Mouse (Mus musculus) R1 (cell line): ENCODE data around the gene Bak1.

Source experiments
- DNase-seq: peaks from one replicate; pipeline ENCODE4 v3.0.0-alpha.2; 2018; ENCODE audit warnings: low read depth, low spot score

Gene Bak1

DNA sequence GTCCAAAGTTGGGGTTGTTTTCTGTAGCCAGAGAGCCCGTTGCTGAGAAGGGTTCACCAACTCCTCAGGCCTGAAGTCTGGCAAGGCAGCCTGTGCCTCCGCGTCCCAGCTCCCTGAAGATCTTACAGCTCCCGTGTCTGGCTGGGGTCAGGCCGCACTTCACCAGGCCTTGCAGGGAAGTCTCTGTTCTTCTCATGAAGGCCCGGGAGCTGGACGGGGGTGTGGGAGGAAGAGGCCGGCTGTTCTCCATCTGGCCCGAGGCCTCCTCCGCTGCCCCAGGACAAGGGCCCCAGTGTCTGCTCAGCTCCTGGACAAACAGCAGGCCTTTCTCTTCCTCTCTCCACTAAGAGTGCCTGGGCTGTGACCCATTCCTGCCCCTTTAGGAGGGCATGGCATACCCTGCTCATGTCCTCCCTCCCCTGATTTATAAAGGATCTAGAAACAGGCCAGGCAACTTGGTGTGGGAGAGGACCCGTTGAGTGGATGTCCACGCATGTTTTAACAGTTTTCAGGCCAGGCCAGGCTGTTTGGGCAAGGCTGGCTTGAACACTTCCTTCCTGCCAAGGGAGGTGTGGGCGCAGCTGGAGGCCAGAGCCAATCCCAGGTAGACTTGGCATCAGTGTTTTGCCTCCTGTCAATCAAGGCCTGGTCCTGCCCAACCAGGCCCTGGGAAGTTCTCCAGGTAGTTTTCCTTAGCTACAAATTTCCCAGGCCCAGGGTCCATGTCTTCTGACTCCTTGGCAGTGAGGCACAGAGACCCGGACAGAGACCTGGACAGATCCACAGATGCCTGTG lies 19.8 kb upstream of the Bak1 start:
- DNase-seq: no peak

DNA sequence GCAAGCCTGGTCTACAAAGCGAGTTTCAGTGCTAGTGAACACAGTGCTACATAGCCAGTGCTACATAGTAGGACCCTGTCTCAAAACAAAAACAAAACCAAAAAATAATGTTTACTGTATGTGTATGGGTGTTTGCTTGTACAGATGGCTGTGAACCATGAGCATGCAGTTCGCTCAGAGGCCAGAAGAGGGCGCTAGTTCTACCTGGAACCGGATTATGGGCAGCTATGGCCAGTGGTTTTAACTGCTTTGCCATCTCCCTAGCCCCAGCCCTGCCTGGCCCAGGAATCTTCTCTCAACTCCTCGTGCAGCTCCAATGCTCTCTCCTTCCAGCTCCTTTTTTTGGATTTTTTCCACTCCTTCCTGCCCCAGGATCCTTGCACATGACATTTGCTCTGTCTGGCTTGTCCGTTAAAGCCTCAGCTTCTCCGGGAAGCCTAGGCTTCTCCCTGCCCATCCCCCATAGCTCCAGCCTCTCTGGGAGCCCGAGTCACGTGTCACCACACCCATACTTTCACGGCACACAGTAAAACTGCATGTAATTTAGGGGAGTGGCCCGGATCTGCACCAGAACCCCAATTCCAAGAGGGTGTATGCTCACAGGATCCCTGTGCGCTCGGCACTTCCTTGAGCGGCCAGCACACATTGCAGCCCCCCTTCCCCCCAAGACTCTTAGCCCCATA lies 19.1 kb upstream of the Bak1 start:
- DNase-seq: peak; percentile 96

DNA sequence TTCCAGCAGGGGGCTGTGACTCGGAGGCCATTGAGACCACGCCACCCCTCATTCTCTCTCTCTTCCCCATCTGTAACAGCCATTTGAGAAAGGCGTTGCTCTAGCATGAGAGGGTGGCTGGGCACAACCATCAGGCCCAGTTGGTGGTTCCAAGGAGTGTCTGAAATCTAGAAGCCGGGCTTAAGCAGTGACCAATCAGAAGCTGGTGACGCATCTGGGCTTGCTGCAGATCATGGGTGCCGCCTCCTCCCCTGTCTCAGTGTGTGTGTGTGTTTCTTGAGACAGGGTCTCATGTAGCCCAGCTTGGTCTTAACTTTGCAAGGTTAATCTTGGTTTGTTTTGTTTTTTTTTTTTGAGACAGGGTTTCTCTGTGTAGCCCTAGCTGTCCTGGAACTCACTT lies 16.4 kb upstream of the Bak1 start:
- DNase-seq: peak; percentile 61

DNA sequence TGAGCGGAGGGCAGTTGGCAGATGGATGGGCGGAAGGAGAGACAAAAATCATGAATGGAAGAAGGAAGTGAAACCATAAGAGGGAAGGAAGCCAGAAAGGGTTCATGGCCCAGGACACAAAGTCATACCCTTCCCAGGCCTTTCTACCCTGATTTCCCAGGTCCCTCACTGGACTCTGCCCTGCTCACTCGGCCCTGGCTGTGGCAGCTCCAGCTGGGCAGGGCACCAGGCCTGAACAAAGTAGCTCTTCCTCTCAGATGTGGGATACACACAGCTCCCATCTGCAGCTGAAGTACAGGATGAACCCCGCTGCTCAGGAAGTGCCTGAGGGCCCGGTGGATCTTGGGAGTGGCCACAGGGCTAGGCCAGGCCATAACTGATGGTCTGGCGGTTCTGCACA lies 14.0 kb upstream of the Bak1 start:
- peak; percentile 80 for DNase-seq

DNA sequence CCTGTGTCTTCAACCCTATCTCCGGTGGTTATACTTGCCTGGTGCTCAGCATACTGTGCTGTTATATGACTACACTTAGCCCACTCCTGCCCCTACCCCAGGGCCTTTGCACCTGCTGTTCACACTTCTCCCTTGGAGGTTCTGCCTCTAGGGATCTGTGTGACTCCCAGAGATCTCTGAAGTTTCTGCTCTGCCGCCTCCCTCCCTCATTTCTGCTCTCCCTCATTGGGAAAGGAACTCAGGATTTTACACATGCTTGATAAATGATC lies 12.9 kb upstream of the Bak1 start:
- no peak for DNase-seq

DNA sequence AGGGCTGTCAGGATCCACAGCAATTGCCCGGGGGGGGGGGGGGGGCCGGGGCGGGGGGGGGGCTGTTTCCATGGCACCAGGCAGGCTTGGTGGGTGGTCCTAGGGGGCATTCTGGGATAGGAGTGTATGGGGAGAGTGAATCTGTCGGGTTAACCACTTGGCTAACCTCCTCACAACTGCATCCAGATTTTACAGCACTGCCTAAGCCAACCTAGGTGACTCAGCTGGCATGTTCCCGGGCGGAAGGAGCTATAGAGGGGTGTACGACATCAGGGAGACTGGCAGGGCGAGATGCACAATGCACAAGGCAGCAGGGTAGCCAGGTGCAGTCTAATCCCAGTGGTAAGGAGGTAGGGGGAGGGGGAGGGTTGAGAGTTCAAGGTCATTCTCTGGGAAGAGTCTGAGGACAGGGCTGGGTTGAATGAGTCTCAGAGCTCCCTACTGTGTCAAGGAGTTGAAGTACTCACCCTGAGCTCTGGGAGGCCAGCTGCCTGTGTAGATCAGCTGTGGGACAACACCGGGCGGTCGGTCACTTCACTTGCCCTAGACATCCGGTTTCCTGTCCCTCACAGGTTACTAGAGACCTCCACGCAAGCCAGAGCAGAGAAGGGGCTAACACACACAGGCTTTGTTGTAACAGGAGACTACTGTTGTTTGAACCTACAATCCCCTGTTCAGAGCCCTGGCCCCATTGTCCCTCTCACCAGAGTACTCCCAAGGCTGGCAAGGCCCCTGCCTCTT lies 12.4 kb upstream of the Bak1 start:
- peak; percentile 99 for DNase-seq

DNA sequence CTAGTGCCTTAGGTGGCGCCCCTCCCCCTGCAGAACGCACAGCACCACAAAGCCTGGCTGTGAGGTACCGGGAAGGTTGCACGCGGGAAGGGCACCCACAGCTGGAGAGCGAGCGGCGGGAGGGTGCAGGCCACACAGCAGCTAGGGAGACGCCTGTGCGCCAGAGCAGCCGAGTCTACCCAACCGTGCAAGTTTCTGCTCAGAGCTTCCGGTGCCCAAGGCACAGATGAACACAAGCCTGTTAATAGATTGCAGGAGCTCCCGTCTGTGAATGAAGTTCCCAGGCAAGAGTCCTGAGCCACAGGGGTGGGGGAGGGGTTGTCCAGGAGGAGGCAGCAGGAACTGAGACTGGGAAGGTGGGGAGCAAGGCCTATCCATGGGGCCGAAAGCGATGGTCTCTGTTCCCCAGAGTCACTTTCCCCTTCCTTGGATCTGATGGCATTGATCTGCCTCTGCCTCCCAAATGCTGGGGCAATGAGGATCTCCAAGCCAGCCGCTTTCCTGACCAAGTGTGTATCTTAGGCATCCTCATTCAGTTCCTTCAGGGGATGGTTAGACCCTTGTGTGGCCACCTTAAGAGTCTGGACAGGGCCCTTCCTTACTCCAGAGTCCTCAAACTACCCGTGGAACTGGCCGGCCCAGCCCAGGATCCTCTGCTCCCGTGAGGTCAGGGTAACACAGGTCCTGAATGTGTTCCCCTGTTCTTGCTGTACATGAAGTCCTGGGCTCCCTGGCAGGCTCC lies 11.7 kb upstream of the Bak1 start:
- peak; percentile 95 for DNase-seq

DNA sequence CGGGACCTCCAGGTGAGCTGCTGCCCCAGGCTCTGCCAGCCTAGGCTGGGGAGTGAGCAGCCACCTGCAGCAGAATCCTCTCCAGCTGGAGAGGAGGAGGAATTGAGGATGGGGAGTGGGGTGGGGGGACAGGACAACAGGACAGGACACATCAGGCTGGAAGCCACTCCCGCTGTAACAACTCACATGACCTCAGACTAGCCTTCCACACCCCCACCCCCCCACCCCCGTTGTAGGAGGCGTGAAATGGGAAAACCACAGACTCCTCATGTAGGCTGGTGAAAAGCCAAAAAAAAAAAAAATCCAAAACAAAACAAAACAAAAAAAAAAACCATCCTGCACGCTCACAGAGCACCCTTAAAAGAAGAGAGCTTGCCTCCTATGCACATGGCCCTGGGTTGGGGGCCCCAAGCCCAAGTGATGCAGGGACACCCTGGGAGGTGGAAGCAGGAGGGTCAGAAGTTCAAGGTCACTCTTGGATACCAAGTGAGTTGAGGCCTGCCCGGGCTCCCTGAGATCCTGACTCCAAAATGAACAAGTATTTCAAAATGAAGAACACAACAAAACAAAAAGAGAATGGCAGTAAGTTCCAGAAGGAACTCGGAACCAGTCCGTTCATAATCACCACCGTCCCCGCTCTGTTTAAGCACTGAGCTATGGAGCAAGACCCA lies 10.8 kb upstream of the Bak1 start:
- peak; percentile 93 for DNase-seq

DNA sequence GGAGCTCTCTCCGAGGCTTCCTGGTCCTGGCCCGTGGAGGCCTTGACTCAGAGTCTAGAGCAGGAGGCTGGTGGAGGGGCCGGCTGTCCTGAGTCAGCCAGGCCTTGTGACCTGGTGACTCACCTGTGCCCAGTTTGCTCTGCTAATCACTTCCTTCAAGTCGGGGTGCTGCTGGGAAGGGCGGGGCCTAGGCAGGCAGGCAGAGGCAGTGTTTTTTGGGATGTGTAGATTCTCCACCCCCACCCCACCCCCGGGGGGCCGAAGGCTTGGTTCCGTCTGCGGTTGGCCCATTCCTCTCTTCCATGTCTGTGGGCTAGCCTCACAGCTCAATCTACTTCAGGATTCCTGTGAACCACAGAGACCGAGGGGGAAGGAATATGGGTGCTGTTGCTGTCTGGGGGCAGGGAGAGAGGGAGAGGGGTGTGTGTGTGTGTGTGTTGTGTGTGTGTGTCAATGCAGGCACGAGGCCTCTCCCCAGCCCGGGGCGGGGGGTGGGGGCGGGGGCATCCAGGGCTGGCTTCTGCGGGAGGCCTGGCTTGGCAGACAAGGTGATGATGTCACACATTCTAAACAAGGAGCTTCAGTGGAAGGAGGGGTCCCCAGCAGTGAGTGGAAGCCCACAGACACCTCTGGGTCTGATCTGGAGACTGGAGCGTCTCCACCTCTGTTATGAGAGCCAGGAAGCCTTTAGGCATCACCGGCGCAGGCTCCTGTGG lies 9.7 kb upstream of the Bak1 start:
- peak; percentile 91 for DNase-seq

DNA sequence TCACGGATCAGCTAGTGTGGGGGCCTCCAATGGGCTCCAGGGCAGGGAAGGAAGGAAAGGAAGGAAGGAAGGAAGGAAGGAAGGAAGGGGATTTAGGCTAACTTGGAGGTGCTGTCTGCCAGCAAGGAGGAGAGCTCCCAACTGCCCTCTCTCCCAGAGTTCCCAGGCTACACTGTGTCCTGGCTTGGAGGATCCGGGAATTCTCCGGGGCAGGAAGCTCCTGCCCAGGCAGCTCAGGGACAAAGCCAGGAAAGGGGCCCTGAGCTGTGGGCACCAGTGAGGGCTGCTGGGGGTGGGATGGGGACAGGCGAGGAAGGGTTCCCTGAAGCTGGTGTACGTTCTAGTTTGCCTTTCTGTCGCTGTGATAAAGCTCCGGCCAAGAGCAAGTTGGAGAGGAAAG lies 7.7 kb upstream of the Bak1 start:
- no peak for DNase-seq

DNA sequence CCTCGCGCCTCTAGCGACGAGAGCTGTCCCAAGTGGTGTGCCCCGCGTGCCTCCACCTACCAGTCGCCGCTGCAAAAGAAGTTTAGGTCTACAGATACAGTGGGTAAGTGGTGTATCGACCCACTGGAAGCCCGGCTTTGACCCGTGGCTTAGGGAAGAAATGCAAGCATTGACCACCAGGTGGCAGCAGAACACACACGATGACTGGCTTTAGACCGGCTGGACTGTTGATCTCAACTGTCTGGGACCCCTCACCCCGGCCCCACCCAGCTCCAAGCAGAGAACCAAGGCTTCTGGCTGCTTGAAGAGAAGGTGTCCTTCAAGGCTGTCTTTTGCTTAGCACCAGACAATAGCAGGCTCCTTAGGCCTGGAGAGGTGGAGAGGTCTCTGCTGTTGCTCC lies 4.1 kb upstream of the Bak1 start:
- DNase-seq: peak; percentile 95

DNA sequence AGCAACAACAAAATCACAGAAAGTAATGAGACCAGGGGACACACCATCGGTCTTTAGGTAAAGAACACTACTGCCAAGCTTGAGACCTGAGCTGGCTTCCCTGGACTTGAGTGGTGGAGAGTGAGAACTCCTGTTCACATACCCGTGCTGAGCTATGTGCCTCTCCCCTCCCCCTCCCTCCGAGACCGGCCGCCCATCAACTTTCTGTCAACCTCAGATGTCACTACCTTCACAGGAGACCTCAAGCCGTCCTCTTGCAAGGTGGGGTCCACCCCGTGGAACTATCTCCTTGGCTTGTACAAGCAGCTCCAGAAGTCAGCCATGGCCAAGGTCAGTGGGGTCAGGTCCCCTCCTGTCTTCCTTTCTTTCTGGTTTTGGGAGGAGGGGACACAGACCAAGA lies 3.5 kb upstream of the Bak1 start:
- no peak for DNase-seq

DNA sequence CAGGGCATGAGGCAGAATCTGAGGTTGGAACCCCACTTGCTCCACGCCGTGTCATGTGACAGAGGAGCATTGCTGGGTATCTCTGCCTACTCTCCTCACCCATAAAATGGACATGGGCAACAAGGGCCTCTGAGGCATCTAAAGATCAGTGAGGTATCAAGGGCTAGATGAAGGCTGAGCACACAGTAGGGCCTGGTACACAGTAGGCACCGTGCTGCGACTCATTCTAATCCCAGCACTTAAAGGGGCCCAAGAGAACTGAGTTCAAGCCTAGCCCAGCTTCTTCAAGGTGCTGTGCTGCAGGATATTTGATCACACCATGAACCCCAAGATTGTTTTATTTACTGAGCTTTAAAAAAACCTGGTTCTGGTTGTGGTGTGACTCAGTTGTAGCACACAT lies 2.1 kb upstream of the Bak1 start:
- DNase-seq: no peak

DNA sequence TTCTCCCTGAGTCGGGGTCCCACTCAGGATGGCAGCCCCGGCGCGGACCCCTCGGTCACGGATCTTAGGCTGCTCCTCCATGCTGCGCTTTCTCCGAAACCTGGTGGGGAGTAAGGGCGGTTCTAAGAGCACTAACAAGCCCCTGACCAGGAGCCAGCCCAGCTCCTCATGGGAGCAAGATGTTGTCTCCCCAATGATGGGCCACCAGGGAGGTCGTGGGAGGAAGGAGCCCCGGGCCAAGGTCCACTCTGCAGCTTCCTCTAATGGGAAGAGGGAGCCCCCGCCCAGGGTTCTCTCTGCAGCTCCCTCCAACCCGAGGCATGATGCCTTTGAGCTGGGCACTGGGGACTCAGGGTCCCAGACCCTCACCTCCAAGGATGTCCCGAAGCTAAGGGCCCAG lies 622 bp upstream of the Bak1 start:
- no peak for DNase-seq

DNA sequence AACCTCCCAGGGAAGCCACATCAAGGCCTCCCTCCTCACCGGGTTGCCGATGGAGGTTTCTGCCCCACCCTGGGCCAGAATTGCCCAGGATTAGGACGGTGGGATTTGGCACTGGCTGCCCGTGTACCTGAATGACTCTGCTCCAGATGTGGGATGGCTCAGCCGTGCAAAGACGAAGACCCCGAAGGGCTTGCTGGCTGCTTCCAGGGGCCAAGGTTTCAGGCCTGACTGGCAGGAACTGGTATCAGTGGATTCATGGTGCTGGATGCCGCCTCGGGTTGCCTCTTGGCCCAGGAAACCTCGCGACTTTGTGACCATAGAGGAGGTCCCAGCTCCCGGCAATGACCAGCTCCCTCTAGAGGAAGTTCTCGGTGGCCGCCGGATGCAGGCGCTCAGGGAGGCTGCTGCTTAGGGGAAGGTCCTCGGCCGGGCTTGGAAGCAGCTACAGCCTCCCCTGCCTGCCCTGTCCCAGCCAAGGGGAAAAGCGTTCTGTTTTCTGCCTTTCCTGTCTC lies 469 bp downstream of the Bak1 start:
- peak; percentile 89 for DNase-seq

DNA sequence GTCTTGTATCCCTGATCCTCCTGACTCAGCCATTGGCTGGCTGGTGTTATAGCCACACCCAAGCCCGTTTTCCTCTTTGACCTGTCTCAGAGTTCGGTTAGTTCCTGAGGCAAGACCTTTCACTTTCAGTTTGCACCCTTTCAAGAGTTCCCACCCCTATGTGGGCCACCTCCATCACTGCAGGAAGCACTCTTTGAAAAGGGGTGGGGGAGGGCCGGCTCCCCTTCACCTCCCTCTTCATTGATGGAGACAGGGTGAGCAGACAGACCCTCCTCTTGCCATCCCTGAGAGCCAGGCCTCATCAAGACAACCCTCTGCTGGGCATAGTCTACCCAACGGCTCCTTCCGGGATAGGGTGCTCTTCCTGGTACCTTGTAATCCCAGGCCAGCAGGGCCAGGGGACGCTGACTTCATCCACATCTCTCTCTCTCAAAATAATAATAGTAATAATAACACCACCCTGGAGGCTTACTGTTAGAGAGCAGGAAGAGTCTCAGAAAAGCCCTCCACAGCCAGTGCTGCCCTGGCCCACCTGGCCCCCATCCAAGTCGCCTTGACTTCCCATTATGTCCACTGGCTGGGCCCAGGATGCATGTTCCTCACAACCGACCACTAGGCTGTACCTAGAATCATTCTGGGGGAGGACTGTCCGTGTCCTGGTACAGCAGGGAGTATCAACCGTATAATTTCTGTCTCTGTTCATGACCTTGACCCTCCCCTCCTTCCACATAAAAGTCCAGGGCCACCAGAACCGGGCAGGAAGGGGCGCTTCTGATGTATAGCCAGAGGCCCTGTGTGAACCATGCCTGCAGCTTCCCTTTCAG lies 1.1 kb downstream of the Bak1 start:
- no peak for DNase-seq

DNA sequence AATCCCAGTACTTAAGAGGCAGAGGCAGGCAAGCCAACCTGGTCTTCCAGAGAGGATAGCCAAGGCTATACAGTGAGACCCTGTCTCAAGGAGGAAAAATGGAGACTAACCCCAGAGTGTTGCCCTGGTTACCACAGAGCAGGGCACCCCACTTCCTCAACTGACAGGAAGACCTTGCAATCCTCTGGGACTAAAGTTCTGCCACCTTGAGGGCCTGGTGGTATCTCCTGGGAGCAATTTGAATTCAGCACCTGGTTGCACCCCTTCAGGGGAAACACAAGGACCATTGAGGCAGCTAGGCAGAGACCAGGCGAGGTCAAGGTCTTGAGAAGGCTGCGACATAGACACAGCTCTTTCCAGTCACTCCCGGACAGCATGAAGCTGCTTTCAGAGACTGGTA lies 2.9 kb downstream of the Bak1 start:
- DNase-seq: no peak

DNA sequence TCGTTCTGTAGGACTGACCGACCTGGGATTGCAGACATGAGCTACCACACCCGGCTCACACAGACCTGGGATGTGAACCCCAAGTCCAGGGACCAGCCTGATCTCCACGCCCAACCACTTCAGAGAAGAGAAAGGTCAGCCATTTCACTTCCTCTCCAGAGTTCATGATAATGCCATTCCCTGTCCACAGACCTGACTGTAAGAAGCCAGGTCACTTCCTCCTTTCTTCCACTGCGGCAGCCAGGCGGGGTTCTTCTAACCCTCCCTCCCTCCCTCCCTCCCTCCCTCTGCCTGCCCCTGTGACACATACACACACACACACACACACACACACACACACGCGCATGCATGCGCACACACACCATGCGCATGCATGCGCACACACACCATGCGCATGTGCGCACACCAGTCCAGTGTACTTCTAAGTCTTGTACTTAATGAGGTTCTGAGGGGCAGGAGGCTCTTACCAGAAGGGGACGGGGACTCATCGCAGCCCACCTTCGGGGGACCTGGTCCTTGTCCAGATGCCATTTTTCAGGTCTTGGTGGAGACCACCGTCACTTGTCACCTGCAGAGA lies 3.4 kb downstream of the Bak1 start:
- no peak for DNase-seq

DNA sequence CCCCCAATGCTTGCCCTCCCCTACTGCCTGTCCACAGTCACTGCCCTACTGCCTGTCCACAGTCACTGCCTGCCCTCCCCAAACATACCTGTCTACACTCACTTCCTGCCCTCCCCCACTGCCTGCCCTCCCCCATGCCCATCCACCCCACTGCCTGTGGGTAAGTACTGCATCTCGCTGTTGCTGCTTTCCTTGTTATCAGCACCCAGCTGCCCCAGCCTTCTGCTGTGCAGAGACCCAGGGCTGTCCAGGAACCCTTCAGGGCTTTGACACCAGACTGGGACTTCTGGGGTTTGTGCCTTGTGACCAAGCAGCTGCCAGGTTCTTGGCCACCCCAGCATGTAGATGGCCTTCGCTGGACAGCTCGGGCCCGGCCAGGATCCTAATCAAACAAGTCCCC lies 5.5 kb downstream of the Bak1 start:
- no peak for DNase-seq

DNA sequence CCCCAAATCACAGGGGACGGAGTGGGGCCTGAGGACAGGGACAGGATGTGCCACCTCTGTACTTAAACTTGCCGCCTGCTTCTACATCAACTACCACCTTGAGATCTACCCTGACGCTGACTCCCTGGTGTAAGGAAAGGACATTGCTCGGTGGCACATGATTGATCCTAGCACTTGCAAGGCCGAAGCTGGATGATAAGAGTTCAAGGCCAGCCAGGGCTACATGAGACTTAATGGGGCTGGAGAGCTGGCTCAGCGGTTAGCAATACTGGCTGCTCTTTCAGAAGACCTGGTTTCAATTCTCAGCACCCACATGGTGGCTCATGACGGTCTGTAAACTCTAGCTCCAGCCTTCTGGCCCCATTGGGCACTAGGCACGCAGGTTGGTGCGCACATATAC lies 7.1 kb downstream of the Bak1 start:
- no peak for DNase-seq
